Mouse (Mus musculus): ENCODE data around the gene C1s2. TPM values are rescaled to one million over a fixed set of nuclear protein-coding genes. Genes with fewer than 3 reads are reported as not detected.
"Not testable (repeated sequence)": the region's sequence is repeated elsewhere in the genome, so short reads cannot be mapped to it uniquely, and the experiment has no call there.

Gene C1s2
- total RNA-seq, 2 experiments from 2014 or later, result 0.31 to 0.39 TPM

GRCm38 (mm10) chr6:124663424-124663795 lies 27.5 kb upstream of the C1s2 start:
- Histone ChIP-seq H3K4me3 (peak overlapping the region; percentile 95), H3K27ac (peak overlapping the region; percentile 89)
- intact Hi-C loops (cut with DNase I), result loop anchor here (2.0 to 5.0 kb wide), 4 partner anchors 23 to 95 kb away; partner anchors contain the start of gene Grcc10
- no peak for TF ChIP-seq CTCF (IDR thresholded peaks at IDR 0.05)
- no peak for DNase-seq

- Histone ChIP-seq H3K27ac (peak within 1 kb of the TSS; percentile 89), H3K4me3 (peak within 1 kb of the TSS; percentile 95)
- TF ChIP-seq CTCF (IDR thresholded peaks at IDR 0.05), result peak; percentile 94
- intact Hi-C loops (cut with DNase I), result loop anchor here (2.0 to 5.0 kb wide), 4 partner anchors 22 to 96 kb away; partner anchors contain the start of gene Grcc10
- DNase-seq, result peak; percentile 99
These were observed 26.9 kb upstream of the C1s2 start, which contains the start of gene Lpcat3 for GRCm38 (mm10) chr6:124662477-124663423. Gene Lpcat3 (plus strand): TSS chr6:124663027.

- DNase-seq, result no peak
- Histone ChIP-seq H3K27ac (peak overlapping the region; percentile 89), H3K4me3 (peak overlapping the region; percentile 95)
- no peak for TF ChIP-seq CTCF (IDR thresholded peaks at IDR 0.05)
- intact Hi-C loops (cut with DNase I), result loop anchor here (2.0 to 5.0 kb wide), 4 partner anchors 21 to 97 kb away; partner anchors contain the start of gene Grcc10
These were observed 26.1 kb upstream of the C1s2 start for GRCm38 (mm10) chr6:124661995-124662394.

GRCm38 (mm10) chr6:124661156-124661806 lies 25.4 kb upstream of the C1s2 start:
- Histone ChIP-seq H3K27ac (no peak overlapping the region), H3K4me3 (no peak overlapping the region)
- no peak for TF ChIP-seq CTCF (IDR thresholded peaks at IDR 0.05)
- intact Hi-C loops (cut with DNase I), result loop anchor here (5.0 kb wide), 2 partner anchors 41 to 81 kb away; partner anchors contain the start of gene Grcc10
- DNase-seq, result no peak

- H3K4me3 ChIP-seq, result no peak overlapping the region
- no peak for DNase-seq
- H3K27ac ChIP-seq, result no peak overlapping the region
- intact Hi-C loops (cut with DNase I), result no loop called here
- TF ChIP-seq CTCF (IDR thresholded peaks at IDR 0.05), result no peak
These were observed 22.2 kb upstream of the C1s2 start for GRCm38 (mm10) chr6:124658067-124658466.

GRCm38 (mm10) chr6:124655893-124656292 lies 20.0 kb upstream of the C1s2 start:
- Histone ChIP-seq H3K27ac (no peak overlapping the region), H3K4me3 (no peak overlapping the region)
- intact Hi-C loops (cut with DNase I), result no loop called here
- no peak for TF ChIP-seq CTCF (IDR thresholded peaks at IDR 0.05)
- no peak for DNase-seq

GRCm38 (mm10) chr6:124646394-124646793 lies 10.5 kb upstream of the C1s2 start:
- no peak overlapping the region for H3K4me3 ChIP-seq
- no peak for TF ChIP-seq CTCF (IDR thresholded peaks at IDR 0.05)
- DNase-seq, result no peak
- intact Hi-C loops (cut with DNase I), result no loop called here
- no peak overlapping the region for H3K27ac ChIP-seq

GRCm38 (mm10) chr6:124640997-124641396 lies 5.1 kb upstream of the C1s2 start:
- intact Hi-C loops (cut with DNase I), result loop anchor here (1.0 to 2.0 kb wide), 3 partner anchors 22 to 118 kb away; partner anchors contain the start of gene Lpcat3
- peak; percentile 95 for TF ChIP-seq CTCF (IDR thresholded peaks at IDR 0.05)
- DNase-seq, result peak; percentile 75
- no peak overlapping the region for H3K4me3 ChIP-seq
- H3K27ac ChIP-seq, result no peak overlapping the region

- Histone ChIP-seq H3K4me3 (no peak overlapping the region), H3K27ac (no peak overlapping the region)
- no peak for DNase-seq
- no peak for TF ChIP-seq CTCF (IDR thresholded peaks at IDR 0.05)
- intact Hi-C loops (cut with DNase I), result loop anchor here (2.0 kb wide), 1 partner anchor 23 kb away; the partner anchor contains the start of gene Lpcat3
These were observed 4.2 kb upstream of the C1s2 start for GRCm38 (mm10) chr6:124640041-124640440.

GRCm38 (mm10) chr6:124636858-124637460 lies 1.1 kb upstream of the C1s2 start:
- TF ChIP-seq CTCF (IDR thresholded peaks at IDR 0.05), result peak; percentile 24; the same call in 1 of the 2 replicates
- intact Hi-C loops (cut with DNase I); H3K27ac ChIP-seq; DNase-seq; H3K4me3 ChIP-seq: not testable (repeated sequence)

GRCm38 (mm10) chr6:124630763-124631162 lies 5.1 kb downstream of the C1s2 start:
- DNase-seq, result no peak
- Histone ChIP-seq H3K4me3 (no peak overlapping the region), H3K27ac (no peak overlapping the region)
- intact Hi-C loops (cut with DNase I), result no loop called here
- TF ChIP-seq CTCF (IDR thresholded peaks at IDR 0.05), result no peak

- H3K4me3 ChIP-seq; H3K27ac ChIP-seq; intact Hi-C loops (cut with DNase I); DNase-seq: not testable (repeated sequence)
These were observed 9.7 kb downstream of the C1s2 start for GRCm38 (mm10) chr6:124626184-124626583.

Measured in gastrocnemius, adult 2 months (tissue).